Mouse (Mus musculus) inflammation-experienced regulatory T-cells, adult 6 months (primary cell): ENCODE measurements around the gene Ffar3. TPM values are rescaled to one million over a fixed set of nuclear protein-coding genes. Genes with fewer than 3 reads are reported as not detected.

Experiments
- ATAC-seq: one replicate; pipeline ENCODE4 v1.8.0; 2017
- polyA plus RNA-seq, 3 experiments: library from polyadenylated mRNA; unstranded; fragments of 100-300 nt; shearing (Covaris generic); gene quantifications; one replicate each; pipeline ENCODE4 v1.2.1; 2017

Ffar3 gene
- under 1 TPM in 1 of 3 experiments, not detected in 2; 0.27 TPM for polyA plus RNA-seq

DNA sequence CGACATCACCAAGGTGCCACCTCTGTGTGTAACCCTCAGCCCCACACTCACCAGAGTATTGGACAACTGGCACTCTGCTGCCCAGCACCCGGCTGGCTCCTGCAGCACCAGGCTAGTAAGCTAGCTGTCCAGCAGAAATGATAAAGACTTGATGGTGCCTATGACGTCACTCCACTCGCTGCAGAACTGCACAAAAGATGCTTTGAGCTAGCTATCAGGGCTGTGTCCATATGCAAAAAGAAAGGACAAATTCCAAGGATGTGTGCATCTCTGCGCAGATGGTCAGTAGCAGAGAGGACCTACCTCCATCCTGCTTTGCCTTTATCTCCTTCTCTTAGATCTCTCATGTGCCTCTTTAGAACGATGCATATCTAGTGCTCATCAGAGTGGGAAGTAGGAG, at the start of gene Ffar3:
Gene Ffar3, minus strand, starts transcription at position 101 of the 400 bp plus-strand sequence.
- ATAC-seq, result no peak

DNA sequence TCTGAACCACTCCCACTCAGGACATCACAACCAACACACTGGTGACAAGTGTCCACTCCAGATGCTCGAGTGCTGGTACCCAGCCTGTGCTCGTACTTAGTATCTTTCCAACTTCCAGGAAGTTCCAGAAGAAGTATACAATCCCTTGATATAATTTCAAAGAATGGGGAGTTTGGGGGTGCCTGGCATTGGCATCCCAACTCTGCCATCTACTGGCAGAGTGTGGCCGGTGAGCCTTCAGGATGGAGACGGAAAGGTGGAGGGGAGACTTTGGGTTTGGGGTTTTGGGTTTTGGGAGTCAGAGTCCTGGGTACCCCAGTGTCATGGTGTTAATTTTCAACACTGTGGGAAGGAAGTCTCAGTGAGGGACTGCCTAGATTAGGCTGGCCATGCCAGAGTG, 48.1 kb upstream of the Ffar3 start:
- ATAC-seq, result no peak

DNA sequence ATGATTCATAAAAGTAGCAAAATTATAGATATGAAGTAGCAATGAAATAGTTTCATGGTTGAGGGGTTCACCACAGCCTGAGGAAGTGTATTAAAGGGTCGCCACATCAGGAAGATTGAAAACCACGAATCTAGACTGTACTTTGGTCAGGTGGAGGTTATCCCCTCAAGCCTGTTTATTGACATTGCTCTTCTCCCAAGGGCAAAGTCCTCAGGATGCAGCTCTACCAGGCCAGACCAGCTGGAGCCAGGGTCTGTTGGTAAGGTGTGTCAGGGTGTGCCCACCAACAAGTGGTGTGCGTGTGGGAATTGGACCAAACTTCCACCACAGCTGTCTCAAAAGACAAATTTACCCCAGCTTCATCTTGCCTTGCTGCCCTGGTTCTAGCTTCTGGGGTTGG, 39.2 kb upstream of the Ffar3 start:
- ATAC-seq, result no peak

DNA sequence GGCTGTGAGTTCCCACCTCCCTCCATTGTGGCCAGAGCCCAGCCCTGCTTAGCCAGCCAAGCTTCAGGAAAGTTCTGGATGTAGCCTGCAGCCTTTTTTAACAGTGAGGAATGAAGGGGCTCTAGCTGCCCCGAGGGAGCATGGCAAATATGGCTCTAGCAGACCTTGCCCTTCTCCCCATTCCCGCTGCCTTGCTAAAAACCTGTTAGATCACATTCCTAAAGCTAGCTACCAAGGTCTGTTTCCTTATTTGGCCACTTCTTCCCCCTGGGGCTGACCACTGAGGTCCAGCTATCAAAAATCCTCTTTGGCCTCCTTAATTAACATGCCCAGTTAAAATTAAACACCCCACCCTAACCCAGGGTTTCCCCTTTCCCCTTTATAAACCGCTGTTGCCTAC, 36.5 kb upstream of the Ffar3 start:
- no peak for ATAC-seq

DNA sequence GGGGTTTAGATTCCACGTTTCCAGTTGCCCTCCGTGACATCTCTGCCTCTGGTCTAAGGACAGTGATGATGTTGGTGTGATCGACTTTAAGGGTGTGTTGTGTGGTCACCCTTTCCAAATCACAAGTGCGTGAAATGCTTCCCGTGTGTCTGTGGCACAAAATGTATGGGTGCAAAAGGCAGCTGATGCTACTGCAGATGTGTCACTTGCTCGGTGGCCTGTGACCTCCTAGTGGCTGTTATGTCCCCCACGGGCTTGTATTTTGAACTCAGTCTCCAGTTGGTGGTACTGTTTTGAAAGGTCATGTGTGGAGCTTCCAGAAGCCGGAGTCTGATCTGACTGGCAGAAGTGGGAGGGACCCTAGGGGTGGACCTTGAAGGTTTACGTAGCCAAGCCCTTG, 35.8 kb upstream of the Ffar3 start:
- no peak for ATAC-seq

DNA sequence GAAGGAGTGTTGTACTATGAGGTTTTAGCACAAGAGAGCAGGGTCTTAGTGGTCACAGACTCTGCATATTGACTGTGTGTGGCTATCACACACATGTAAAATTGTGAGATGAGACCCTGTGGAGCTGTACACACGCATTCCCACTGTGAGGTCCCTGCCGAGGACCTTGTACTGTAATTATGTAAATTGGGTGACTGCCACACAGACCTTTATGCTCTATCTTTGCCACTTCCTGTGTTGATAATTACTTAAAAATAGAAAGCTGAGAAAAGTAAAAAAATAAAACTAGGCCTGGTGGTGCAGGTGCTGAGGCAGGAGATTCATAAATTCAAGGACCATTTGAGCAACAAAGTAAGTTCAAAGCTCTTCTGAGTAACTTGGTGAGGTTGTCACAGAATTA, 34.7 kb upstream of the Ffar3 start:
- peak; percentile 55 for ATAC-seq

DNA sequence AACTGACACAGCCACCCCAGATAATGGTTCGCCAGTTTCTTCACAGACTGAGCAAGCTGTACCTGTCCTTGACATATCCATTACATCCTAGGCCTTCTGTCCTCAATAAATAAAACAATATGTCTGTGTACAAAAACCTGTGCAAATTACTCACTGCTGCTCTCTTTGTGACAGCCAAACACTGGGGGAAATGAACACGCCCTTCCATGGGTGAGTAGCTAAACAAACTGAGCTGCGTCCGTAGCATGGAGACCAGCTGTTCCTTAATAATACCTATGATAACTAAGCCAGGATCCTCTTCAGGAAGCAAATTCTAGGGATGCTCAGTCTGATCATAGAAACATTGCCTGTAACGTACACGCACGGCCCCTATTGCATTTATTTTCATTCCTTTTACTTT, 32.8 kb upstream of the Ffar3 start:
- ATAC-seq, result no peak

DNA sequence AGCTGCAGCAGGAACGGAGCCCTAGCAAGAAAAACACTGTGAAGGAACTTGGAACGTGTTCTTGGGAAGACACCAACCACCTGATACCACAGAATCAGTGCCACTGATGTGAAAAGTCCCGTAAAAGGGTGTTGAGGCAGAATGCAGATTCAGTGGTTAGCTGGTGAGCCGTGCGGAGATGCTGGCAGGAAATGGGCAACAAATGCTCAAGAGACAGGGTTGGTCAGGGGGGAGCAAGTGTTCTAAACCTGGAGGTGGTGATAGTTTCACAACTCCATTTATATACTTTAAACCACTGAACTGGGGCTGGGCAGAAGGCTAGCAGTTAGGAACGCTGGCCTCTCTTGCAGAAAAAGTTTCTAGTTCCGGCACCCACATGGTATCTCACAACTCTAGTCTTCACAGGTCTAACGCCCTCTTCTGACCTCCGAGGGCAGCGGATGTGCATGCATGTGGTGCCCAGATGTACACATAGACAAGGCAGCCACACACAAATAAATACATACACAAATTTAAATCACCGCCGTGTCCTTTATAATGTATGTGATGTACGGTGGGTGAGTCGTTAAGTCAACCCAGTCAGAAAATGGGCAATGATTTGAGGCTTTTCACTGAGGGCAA, 31.7 kb upstream of the Ffar3 start:
- peak; percentile 88 for ATAC-seq

DNA sequence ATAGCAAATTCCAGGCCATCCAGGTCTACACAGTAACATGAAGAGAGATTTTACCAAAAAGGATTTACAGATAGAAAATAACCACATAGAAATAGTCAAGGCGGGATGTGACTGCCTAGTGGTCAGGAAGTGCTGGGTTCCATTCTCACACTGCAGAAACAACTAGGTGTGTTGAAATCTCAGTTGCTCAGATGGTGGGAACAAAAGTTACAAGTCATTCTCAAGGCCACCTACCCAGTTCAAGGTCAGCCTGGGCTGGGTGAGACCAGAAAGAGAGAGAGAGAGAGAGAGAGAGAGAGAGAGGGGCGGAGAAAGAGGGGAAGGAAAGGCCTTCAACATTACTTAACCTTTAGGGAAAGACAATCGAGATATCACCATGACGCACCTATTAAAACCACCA, 30.9 kb upstream of the Ffar3 start:
- ATAC-seq, result no peak

DNA sequence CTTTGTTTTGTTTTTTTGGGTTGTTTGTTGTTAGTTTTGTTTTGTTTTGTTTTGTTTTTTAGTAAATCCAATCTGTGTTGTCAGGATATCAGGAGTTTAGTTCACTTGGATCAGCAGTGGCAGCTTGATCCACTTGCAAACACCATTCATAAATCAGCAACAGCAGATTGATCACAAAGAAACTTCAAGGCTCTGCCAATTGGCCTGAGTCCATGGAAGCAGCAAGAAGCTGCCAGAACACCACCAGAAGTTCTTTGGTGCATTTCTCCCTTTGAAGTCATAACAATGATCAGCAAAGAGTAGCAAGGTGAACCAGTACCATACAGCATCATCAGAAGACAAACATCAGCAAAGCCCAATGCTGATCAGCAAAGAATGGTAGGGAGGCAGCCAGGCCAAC, 28.1 kb upstream of the Ffar3 start:
- no peak for ATAC-seq

DNA sequence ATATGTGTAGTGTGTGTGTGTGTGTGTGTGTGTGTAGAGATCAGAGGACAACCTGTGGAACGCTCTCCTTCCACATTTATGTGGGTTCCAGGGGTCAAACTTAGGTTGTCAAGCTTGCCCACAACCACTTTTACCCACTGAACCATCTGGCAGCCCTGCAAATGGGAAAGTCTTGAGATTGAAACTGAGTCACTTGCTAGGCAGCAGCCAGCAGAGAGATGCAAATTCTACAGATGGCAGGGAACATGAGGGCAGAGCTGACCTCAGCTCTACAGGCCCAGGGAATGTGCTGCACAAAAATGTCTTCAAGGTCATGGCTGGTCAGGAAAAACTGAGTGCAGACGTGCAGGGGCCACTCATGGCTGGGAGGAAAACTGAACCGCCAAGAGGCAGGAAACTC, 25.4 kb upstream of the Ffar3 start:
- ATAC-seq, result no peak

DNA sequence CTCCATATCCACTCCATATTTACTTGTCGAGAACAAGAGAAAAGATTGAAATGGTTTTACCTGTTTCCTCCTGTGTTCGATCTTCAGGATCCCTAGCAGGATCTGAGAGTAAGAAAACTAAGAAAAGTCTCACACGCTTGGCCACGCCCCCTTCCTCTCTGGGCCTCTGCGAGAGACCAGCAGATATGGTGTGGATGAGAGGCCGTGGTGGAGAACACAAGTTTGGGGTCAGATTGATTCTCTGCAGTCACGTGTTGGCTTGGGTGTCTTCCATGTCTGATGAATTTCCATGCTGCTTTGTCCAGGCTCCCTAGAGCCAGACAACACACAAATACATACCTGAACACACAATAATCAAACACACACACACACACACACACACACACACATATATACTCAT, 24.2 kb upstream of the Ffar3 start, which contains the start of gene Cd22:
Gene Cd22, minus strand, starts transcription at position 167 of the 400 bp plus-strand sequence.
- no peak for ATAC-seq

DNA sequence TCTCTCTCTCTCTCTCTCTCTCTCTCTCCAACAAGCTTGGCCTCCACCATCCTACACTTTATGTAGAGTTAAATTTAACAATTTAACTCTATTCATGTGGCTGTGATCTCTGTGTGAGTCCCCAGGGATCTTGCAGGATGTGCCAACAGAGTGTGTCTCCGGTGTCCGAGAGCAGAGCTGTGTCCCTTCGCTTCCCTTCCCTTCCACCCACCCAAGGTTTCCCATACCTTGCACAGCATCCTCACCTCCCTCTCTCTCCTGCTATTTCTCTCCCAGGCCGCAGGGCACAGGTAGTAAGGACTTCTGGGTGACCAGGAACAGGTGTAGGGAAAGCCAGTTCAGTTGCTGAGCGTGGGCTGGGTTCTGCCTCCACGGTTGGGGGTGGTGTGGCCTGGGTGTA, 23.0 kb upstream of the Ffar3 start:
- no peak for ATAC-seq

DNA sequence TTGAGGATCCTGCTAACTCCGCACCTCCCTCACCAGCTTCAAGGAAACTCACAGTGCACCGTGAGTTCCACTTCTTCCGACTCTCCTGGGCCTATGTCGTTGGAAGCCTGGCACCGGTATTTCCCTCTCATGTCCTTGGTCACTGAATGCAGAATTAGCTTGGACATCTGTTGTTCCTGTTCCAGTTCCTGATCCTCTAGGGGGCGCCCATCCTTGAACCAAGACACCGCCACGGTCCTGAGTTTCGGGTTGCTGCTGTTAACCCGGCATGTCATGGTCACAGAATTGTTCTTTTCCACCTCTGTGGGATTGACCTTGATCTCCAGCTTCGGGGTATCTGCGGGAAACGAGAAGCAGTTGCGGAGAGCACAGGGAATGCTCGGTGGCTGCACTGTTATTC, 17.1 kb upstream of the Ffar3 start:
- ATAC-seq, result no peak

DNA sequence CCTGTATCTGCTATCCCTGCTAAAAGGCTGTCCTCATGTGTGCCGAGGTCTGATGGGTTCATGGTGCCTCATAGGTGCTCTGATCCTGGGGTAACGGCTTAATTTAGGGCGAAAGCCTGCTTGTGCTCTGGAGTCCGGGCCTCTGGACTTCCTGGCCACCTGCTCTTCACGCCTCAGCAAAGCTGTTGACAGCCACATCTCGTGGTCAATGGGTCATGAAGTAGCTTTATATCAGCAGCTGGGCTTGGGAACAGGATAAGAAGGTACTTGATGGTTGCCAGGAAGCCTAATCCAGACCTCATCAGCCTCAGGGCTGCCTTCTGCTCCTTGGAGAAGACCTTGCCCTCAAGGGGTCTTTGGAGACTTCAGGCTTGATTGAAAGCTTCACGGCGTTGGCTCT, 7.4 kb upstream of the Ffar3 start:
- ATAC-seq, result no peak

DNA sequence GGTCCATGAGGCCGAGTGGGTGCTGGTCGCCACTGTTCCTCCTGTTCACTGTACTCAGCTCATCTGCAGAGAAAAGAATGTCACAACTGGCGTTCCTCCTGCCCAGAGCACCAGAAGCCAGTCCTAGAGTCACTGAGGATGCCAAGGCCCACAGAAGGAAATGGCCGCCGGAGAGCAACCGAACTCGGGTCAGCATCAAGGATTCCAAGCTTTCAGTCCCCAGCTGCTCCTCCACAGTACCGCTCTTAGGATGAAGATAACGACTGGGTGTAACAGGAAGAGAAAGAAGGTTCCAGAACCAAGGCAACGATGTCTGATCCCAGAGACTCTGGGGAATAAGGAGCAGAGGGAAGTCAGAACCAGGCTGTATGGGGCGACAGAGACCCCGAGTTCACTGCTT, 5.5 kb upstream of the Ffar3 start, which contains the start of gene Ffar1:
Gene Ffar1, minus strand, starts transcription at position 101 of the 400 bp plus-strand sequence.
- no peak for ATAC-seq

DNA sequence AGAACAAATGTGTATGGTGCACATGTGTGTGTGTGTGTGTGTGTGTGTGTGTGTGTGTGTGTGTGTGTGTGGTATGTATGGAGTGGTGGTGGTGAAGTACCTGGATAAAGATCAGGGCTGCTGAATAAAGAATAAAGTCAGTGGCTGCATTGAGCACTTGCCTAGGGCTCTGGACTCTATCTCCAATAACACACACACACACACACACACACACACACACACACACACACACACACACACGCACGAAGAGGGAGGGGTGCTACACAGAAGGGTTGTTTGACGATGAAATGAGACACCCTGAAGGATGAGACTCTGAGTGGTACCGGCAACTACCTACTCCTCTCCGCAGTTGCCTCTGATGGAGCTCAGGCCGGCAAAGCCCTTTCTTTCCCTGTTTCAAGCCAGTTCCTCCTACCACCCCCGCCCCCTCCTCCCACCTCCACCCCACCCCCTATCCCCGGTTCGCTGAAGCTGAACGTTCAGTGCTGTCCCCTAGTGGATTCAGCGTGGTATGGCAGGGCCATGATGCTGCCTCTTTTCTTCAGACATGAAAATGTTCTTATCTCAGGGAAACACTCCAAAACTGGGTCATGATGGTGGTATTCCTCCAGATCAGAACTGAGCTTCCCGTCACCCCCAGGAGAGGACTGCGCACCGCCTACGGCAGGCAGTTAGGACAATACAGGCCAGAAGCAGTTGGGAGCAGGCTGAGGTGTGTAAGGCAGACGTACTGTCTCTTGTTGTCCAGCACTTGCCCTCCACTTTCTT, 3.8 kb upstream of the Ffar3 start:
- peak; percentile 25 for ATAC-seq

DNA sequence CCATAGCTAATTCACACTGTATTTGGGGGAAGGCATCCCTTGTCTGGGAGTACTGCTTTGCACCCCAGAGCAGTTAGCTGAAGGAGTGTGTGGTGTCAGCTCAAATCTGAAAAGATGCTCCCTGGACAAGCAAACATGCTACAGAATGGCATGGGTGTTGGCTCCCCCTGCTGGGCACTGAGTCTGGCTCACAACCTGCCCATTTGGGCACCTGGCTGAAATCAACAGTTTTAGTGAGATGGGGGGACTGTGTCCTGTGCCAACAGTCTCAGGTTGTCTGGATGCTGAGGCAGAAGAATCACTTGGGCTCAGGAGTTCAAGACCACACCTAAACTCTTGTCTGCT, 3.3 kb upstream of the Ffar3 start:
- no peak for ATAC-seq

DNA sequence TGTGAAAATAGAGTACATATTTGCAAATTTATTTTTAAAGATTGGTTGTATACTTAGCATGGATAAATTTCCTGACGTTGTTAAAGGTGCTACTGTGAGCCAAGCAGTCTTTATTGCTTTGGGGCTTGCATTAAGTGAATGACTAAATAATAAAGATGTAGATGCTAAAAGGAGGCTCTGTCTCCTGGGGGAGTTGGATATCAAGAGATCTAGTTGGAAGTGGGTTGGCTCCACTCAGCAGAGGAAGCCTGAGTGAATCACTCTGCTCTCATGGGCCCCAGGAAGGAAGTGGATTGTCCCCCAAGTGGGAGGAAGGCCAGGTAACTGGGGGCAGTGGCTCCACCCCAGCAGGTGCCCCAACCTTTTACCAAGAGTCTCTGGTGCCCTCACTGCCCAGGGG, 1.8 kb upstream of the Ffar3 start:
- ATAC-seq, result no peak

DNA sequence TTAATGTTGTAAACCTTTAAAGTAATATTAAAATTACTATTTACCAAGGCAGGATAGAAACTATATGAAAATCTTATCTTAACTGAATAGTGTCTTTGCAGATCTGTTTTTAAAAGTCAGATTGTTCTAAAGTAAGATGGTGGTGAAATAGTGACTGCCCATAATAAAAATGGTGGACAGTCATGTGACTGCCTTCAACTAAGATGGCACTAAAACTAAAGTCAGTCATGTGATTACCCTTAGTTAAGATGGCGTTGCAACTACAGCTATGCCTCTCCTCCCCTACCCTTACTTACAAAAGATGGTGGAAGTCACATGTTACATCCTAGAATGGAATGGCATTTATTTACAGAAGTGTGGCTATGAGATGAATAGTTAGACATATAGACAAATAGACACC, 4.6 kb downstream of the Ffar3 start:
- no peak for ATAC-seq

DNA sequence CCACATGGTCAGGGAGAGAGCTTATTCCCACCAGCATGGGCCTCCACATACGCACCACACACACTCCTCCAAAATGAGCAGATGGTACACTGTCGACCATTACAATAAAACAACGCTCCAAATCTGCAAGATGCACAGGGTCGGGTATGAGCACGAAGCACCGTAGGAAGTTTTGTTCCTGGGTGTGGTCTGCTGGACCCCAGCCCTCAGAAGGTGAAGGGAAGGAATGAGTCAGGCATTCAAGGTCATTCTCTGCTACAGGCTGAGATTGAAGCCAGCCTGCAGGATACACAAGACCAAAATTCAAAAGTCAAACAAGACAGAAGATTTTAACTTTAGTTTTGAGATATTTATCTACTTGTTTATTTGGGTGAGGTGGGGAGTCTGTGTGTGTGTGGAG, 8.0 kb downstream of the Ffar3 start:
- ATAC-seq, result no peak

DNA sequence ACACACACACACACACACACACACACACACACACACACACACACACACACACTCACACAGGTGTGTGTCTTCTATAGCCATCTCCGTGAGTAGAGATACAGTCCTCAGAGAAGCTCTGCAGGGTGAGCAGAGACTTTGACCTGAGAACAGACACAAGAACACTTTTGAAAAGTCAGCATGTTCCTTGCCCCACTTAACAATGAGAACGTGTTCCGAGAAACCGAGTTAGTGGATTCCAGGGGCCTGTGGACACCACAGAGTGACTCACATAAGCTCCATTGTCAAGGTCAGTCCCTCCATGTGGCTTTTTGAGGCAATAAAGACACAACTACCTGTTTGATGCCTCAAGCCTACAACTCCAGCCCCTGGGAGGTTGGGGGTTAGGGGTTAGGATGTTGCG, 8.6 kb downstream of the Ffar3 start:
- ATAC-seq, result no peak

DNA sequence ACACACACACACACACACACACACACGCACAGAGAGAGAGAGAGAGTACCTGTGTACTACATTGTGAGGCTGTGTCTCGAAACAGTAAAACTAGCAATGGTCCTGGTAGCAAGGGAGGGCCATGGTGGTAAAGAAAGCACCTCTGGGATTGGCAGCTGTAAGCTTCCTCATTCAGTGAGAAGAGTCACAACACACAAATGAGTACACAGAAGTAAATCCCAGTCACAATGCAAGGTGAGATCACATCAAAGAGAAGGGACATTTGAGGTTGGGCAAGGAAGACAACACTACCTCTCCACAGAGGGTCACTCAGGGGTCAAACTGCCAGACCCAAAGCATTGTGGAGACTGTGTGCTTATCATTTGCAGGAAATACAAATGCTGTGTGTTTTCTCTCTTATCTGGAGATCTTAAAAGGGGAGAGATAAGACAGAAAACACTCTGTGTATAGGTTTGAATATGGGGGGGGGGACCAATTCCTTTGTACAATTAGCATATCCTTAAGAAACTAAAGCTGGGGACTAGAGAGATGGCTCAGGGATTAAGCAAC, 9.4 kb downstream of the Ffar3 start:
- ATAC-seq, result no peak

DNA sequence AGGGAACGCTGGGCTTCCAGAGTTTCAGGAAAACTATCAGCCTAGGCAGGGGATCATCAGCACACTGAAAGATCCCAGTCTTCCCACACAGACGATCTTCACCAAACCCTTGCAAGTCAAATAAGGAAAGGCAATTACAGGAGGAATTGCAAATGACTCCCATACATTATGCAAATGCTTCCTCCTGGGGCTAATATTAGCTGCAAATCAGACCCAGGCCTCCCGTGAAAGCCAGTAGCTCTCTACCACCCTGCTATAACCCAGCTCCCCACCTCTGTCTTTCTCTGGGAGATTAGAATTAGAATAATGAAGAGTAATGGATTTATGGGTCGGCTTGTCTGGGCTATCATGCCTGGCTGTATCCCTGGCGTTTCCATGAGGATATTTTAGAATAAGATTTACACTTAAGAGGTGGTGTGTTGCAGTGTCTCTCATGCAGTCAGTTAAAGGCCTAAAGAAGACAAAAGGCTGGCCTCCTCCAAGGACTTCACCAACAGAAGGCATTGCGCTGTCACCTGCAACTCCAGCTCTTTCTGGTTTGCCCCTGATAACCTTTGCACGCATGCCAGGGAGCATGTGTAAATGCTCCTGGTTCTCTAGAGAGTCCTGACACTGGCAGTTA, 11.2 kb downstream of the Ffar3 start:
- no peak for ATAC-seq
